Mouse (Mus musculus): ENCODE measurements around the gene Tbc1d5.
A peak's percentile ranks its signal among the peaks of the same experiment; 100 is the strongest.

Gene Tbc1d5

DNA sequence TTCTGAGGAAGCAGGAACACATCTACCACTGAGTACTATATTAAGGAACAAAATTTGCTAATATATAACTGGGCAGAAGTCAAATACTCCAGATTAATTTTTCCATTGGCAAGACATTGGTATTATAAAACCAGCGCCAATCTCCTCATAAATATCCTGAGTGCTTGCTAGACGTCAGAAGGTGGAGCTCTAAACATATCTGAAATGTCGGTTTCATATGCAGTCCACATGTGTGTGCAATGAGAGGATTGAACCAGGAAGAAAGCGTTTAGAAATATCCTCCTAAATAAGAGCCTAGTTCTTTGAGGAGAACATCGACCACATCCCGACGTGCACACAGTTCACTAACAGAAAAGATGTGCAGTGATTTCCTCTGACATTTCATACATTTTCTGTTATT is 305.1 kb downstream of the Tbc1d5 start:
- DNase-seq: no peak

DNA sequence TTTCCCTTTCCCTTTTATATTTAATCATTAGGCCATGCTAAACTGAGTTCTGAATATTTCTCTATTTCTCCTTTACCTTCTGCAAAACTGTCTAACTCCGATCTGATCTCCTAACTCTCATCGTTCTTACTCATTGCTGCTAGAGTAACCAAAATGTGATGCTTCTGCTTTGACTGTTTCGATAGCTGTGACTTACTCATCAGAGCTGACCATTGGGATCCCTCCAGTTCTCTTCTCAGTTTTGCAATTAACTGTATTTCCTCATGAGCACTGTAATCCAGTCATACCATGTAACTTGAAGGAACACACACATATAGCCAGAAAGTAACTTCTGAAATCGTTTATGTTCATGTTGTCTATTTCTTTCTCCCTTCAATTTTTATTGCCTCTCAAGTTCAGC is 306.6 kb downstream of the Tbc1d5 start:
- DNase-seq: no peak

DNA sequence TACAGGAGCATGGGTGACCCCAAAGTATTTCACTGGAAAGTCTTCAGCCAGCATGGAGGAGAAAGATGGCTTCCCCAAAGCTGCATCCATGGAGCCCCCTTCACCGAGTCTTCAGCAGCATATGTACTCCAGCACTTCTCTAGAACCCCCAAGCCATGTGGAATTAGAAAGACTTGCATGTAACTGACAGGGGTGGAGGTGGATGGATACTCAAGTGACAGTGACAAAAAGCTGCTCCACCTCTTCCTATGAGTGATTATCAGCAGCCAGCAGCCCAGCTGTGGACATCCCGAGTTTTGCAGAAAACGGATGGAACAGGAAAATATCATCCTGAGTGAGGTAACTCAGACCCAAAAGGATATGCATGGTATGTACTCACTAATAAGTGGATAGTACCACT is 311.9 kb downstream of the Tbc1d5 start:
- no peak for DNase-seq

DNA sequence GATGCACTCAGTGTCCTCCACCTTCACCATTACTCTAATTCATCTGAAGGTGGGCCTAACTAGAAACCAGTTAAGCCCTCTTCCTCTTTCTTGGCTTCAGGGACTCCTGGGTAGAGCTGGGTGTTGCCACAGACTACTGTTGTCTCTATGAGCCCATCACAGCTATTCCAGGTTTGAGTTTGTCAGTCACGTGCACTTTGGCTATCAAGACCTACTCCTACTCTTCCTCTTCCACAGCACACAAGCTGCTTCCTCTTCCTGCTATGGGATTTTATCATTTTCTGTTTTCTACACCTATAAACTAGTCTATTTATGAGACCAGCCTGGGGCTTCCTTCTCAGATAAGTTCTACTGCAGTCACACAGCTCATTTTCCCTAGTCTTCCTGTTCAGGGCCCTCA is 314.4 kb downstream of the Tbc1d5 start:
- DNase-seq: no peak

DNA sequence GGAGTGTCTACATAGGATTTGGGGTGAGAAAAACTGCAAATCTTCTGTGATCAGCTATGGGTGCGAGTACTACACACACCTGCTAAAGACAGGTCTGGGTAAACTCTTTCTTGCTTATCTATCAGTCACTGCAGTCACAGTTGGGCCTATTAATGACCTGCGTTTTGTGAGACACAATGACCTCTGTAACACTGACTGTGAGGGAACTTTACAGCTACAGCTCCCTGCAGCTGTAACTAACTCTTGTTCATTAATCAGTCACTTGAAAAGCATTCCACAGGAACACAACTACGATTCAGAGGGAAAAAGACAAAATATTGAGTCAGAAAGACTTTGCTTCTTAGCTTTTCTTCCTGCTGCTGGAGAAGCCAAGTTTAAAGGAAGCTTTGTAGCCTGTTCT is 325.9 kb downstream of the Tbc1d5 start:
- no peak for DNase-seq

DNA sequence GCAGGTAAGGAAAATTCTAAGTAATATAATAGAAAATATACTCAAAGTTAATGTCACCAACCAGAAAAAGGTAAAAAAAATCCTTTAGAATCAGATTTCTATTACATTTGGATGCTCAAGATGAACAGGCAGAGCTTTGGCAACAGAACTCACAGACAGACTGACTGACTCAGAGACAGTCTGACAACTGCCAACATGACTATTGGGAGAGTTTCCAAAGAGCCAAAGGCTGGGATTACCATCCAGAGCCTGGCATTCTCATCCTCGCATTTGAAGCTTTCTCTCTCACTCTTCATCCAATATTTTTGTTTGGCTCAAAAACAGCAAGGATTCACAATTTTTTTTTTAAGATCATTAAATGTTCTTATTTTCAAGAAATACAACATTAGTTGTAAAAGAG is 327.8 kb downstream of the Tbc1d5 start:
- DNase-seq: no peak

DNA sequence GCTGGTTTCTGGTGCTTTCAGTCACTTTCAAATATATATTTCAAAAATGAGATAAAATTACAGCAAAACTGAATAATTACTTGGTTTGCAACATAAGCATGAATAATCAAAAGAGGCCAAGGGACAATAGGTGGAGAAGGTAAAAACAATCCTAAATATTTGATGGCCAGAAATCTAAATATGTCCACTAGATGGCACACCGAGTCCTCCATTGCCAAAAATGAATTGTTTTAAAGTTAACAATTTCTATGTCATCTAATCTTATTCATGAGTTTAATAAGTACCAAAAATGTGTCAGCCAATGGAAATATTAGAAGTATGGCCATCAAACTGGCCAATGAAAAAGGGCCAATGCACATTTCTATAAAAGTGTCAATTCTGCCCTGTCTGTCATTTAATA is 365.1 kb downstream of the Tbc1d5 start:
- no peak for DNase-seq

DNA sequence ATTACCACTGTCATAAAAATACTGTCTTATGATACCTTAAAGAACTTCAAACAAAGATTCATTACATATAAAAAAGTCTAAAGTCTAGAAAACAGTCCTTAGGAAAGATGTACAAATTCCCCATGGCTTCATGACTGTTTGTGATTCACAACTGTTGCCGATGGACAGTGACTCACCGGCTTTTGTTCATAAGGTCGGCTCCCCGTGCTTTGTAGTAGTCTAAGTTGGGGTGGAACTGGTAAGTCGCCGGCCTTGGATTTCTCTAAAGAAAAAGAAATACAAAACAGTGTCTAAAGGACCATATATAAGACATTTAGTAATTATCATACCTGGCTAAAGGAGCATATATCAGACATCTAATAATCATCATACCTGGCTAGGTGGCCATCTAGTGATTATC is 365.6 kb downstream of the Tbc1d5 start:
- no peak for DNase-seq

DNA sequence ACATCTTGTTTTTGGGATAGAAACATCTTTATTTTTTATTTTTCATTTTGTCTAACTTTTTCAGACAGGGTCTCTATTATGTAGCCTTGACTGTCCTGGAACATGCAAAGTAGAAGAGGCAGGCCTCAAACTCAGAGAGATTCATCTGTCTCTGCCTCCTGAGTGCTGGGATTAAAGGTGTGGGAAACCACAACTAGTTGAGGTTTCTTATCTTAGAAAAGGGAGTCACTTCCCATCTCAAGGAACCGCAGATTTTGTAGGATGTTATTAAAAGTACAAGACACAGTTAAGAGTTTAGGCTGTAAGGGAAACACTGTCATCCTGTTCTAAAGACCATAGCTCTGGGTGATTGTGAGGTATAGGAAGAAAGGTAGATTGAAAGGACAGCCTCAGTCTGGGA is 373.5 kb downstream of the Tbc1d5 start:
- no peak for DNase-seq

DNA sequence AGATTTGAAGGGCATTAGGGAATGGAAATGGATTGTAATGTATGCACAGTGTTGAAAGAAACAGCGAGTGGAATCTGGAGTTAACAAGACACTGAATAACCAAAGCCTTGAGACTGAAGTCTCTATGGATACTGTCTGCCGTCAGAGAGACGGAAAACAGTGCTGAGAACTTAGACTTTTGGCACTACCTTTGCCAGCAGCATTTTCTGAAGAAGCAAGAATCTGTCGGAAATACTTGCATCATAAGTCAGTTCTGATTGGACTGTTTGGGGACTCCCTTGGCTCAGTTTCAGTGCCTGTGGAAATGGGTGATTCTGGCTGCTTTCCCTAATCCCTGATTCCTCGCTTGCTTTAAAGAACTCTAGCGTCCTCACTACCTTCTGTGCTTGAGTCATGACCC is 375.9 kb downstream of the Tbc1d5 start:
- no peak for DNase-seq

DNA sequence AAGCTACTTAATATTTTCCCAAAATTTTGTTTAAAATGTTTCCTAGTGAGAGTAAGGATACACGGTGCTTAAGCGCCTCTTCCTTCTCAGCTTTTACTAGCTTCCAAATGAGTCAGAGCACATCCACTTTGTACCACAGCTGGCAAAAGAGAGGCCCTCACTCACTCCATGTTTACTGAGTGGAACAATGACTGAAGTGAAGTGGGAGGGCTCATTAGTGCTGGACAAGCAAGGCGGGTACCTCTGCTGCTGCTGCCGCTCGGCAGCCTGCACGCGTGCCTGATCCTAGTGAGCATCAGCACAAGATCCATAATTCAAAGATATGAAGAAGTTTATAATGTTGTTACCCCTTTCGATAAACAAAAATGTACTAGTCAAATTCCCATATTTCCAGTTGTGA is 376.8 kb downstream of the Tbc1d5 start:
- no peak for DNase-seq

DNA sequence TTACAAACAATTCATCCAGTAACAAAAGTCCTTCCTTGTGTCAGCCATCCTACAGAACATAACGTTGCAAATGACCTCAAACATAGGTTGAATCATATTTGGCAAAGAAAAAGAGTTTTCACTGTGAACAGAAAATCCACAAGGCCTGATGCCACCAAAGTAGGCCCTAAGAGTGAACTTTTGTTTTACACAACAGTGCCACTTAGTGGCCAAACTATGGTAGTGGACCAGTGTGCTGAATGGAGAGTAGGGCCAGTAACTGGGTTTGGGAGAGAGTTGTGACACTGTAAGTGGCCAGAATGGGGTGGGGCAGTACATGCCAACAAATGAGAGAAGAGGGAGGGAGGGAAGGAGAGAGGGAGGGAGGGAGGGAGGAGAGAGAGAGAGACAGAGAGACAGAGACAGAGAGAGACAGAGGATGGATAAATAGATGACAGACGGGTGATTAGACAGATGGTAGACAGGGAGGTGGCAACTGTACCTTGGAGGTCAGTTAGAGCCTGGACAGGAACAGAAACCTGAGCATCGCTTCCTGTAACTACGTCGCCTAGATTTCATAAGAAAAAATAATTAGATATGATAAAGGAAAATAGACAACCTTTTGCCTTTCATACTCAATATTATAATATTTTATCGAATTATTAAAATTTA is 383.6 kb downstream of the Tbc1d5 start:
- DNase-seq: peak; percentile 59

DNA sequence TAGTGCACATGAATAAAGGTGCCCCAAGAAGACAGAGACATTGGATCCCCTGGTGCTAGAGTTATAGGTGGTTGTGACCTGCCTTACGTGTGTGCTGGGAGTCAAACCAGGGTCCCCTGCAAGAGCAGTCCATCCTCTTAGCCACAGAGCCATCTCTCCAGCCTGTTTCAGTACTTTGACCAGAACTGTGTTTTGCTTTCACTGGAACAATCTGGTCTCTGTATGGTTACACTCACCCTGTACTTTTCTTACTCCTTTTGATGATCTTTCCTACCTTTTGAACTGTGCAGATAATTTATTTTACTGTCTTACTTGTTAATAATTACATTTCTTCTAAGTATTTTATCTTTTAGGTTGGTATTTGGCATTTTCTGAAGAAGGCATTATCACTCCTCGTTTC is 387.5 kb downstream of the Tbc1d5 start:
- DNase-seq: no peak

DNA sequence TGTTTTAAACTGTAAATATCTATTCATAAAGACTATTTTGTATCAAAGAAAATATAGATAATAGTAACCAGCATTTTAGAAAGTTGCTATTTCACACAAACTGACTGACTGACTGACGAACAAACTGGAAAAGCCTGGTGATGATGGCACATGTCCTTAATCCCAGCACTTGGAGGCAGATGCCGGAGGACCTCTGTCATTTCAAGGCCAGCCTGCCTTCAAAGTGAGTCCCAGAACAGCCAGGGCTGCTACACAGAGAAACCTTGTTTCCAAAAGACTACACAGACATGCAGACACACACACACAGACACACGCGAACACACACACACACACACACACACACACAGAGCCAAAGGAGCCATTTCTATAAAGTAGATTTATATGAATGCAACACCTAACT is 390.3 kb downstream of the Tbc1d5 start:
- DNase-seq: no peak

DNA sequence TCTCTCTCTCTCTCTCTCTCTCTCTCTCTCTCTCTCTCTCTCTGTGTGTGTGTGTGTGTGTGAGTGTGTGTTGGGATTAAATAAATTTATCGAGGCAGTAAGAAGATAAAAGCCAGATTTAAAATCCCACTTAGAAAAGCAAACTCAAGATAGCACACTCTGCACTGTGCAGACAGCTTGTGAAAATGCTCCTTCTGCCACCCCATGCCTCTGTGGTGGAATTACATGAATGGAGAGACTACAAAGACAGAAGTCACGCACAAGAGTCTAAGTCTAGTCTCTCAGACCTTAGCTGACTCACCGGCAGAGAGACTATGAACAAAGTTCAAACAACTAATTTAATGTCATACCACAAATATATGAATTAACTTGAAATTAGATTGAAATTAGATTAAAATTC is 403.9 kb downstream of the Tbc1d5 start:
- no peak for DNase-seq

DNA sequence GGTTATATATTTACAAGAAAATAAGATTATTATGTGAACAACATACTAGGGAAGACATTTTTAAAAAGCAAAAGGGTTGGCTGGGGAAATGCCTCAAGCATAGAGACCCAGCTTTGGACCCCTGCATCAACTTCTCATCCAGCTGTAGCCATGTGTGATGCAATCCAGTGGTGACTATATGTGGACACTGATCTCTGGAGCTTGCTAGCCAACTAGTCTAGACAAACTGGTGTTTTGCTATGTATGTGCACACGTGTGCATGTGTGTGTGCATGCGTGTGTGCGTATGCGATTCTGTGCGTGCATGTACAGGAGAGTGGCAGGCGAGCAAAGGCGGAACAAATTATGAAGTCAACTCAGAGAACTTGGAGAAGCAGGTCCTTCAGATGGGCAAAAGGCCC is 414.8 kb downstream of the Tbc1d5 start:
- DNase-seq: no peak

DNA sequence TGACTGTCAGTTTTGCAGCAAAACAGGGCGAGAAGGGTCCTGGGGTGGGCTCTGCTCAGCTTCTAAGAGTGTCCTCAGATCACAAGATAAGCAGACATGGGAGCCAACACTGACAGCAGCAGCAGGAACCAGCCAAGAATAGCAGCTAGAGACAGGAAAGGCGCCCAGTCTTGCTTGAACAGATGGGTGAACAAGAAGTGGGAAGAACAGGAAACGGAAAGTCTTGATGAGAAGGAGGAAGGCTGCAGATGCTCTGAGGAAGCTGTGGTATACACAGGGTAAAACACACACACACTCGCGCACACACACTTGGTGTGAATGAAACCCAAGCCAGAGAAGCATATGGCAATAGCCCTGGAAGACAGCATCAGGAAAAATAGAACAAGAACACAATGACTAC is 415.7 kb downstream of the Tbc1d5 start:
- DNase-seq: peak; percentile 30

DNA sequence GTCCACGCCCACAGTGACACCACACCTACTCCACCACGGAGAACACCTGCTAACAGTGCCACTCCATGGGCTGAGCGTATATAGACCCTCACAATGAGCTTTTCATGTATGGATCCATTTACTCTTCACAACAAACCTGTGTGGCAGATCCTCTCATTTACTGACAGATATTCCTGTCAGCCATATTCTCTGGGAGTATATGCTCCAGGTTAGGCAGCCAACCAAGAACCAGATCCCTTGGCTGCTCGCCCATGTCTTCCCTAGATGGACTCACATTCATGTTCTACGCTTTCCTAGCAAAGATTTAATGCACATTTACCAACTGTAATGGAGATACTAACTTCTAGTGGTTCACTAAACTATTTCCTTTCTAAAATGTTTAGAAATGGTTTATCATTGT is 416.9 kb downstream of the Tbc1d5 start:
- no peak for DNase-seq

DNA sequence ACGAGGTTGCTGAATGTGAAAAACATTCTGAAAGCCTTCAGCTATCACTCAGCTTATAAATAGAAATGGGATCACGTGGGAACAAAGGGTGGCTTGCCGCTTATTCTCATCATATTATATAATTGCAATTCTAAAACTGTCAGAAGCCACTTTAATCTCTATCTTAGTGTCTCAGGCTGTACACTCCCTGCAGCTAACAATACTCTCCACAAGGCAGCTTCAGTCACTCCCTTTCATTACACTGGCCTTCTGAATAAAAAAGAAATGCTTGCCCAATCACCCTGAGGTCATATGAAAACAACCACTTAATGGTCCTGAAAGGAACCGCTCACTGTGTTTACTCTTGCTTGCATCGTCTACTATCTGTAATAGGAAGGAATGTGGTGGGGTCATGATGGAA is 418.1 kb downstream of the Tbc1d5 start:
- DNase-seq: no peak

DNA sequence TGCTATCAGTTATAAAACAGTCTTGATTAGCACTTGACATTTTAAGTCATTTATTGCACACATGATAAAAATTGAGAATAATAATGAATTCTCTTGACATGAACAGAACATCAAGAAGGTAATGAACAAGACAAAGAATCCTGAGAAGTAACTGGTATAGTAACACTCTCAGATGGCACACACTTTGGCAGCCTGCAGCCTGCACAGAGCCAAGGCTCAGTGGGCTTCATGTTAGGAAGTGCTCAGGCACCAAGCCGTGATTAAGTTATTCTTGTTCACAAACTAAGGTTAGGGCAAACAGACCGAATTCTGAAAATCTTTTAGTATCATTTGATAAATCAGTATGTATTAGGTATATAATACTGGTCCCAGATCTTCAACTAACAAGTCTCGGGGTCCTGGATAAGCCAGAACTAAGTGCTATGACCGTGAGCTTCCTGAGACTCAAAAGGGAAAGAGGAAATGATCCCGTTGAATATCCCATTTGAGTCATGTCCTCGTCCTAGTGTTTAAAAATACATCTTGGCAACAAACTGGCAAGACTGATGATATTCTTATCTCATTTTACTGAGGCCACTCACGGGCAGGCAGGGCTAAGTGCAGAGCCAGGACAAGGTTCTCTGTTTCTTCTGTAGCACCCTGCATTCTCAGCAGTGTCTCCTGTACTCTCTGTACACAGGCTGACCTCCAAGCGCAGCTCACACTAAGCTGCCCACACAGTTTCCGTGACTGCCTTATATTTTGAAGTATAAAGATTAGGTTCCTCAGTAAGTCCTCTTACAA is 425.6 kb downstream of the Tbc1d5 start:
- DNase-seq: no peak

DNA sequence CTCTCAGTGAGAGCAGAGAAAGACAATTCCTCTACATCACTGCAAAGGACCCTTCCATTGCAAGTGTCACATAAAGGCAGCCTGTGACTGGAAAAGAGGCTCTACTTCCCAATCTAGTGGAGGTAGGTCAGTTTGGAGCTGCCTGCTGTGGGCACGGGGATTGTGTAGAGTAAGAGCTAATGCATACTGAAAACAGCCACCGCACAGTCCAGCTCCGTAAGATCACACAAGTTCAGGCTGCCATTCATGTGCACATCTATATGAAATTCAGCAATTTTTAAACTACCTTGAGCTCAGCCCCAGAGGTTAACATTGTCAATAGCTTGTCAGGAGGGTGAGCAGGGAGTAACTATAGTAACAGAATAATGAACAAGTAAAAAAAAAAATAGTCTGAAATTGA is 426.4 kb downstream of the Tbc1d5 start:
- no peak for DNase-seq

DNA sequence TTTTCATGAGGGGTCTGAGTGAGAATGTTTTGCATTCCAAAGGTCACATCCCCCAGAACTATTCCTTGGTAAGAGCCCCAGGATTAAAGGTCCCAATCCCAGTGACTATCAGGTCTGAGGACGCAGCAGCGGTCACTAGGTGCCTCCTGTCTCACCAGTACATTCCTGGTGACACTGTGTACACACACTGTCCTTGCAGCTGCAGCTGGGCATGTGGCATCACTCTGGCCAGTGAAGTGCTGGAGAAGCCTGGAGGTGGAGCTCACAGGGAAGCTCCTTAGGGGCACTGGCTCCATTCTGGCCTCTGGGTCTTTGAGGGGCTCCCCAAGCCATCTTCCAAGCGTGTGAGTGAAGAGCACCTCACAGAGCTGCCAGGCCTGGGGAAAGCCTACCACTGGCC is 427.2 kb downstream of the Tbc1d5 start:
- no peak for DNase-seq

DNA sequence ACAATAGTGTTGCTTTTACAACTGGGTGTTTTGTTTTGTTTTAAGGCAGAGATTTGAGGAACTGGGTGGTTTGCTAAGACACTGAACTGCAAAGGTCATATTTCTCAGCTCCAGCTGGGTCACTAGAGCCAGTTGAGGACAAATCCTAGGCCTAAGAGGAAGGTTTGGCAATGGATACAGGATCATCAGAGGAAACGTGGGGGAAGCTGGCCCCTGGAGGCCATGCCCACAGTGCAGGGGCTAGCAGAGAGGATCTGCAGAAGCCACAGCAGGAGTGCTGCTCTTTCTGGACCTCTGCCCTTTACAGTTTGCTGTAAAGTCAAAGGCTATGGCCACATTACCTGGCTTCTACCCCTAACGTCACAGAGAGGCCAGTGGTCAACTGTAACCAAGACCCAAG is 428.3 kb downstream of the Tbc1d5 start:
- no peak for DNase-seq

DNA sequence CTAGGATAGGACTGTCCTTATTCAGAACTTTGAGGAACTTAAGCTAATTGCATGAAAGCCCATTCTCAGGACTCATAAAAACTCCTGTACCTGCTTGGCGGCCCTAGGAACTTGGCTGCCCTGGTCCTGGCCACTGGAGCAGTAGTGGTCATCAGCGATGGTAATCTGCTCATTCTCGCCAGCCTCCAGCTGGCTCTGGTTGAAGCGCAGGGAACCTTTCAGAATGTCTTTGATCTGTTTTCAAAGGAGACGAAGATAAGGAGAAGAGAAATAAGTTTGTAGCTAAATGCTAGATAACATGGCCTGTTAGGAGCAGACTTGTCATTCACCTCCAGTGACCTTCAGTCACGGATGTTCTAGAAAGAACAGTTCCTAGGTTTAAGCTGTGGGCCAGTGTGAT is 437.8 kb downstream of the Tbc1d5 start:
- no peak for DNase-seq

DNA sequence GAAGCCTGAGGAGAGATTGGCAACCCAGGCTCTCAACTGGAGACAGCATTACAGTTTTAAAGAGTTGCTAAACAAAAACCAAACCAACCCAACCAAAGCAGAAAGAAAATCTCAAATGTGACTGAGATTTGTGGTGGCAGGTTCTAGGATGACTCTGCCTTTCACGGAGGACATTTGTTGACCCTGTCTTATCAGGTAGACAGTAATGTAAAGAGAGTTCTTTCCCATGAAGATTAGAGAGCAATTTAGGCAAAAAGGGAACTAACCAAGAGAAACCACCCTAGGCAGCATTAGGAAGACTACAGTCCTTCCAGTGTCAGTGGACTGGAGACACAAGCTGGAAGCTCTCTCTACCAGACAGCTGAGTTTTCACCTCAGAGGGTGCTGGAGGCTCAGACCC is 438.3 kb downstream of the Tbc1d5 start:
- no peak for DNase-seq
